Mouse (Mus musculus): ENCODE data around the gene Jup.

Gene Jup

GRCm38 (mm10) chr11:100408076-100408834 is 10.7 kb upstream of the Jup start:
- peak in 1 of 2 experiments; percentile 57 for DNase-seq (ENCODE audit: low spot score in 2 of 2)

- no peak for DNase-seq (ENCODE audit: low spot score in 2 of 2)
Measured at GRCm38 (mm10) chr11:100406995-100407705, 9.6 kb upstream of the Jup start.

DNA sequence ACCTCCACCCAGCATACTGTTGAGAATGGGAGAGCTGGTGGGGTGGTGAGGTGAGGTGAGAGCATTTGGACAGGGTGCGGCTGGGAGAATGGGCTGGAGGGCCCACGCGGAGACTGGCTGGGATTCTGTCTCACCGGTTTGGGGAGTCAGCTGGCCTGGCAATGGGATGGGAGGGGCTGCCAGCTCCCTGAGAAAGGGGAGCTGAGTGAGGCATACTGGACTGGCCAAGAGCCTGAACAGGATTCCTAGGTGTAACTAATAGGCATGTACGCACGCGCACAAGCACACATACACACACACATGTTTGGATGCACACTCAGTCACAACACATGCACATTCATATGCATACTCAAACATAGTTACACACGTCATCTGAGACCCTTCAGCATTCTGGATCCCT is 8.7 kb upstream of the Jup start:
- DNase-seq (ENCODE audit: low spot score in 2 of 2) = no peak

DNA sequence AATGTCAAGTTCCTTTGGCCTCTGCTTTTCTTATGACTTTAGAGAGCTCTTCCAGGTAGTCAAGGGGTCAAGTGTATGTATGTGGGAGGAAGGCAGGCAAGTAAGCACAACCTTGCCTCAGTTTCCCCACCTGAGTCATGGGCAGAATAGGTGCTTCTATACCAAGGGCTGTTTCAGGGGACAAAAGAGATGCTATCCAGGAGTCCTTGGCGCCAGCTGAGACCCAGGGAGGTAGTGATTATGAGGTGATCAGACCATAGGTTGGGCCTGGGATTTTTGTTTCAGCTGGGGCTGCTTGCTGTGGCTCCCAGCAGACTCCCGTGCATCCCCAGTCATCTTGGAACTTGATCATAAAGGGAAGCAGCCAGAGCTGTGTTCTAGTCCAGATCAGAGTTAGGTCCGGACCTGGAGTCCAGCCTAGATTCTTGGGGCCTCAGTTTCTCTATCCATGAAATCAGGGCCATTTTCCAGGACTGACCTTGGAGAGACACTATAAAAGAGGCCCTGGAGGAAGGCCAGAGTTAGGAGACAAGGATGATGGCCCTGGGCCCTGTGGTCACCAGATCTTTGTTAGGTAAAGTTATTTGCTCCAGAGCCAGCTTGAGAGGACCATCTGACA is 7.0 kb upstream of the Jup start:
- DNase-seq (ENCODE audit: low spot score in 2 of 2) = no peak

- no peak for DNase-seq (ENCODE audit: low spot score in 2 of 2)
Measured at GRCm38 (mm10) chr11:100403445-100404134, 6.0 kb upstream of the Jup start.

GRCm38 (mm10) chr11:100402682-100403081 is 5.1 kb upstream of the Jup start:
- no peak for DNase-seq (ENCODE audit: low spot score in 2 of 2)

DNA sequence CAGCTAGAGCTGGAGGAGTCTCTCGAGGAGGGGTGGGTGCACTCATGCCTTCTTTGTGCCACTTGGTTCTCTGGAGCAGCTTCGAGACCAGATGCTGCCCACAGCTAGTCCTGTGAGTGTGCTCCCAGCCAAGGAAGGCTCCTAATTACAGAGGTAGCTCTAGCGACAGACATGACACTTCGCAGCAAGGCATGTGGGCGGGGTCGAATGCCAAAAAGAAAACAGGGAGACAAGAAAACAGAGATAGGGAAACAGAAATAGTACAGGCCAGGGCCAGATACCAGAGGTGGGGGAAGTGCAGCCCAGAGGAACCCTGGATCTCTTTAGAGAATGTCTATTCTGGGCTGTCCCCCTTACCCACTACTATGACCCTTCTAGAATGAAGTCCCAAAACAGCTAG is 4.7 kb upstream of the Jup start:
- no peak for DNase-seq (ENCODE audit: low spot score in 2 of 2)

- DNase-seq (ENCODE audit: low spot score in 2 of 2) = no peak
Measured at GRCm38 (mm10) chr11:100400842-100401241, 3.3 kb upstream of the Jup start.

DNA sequence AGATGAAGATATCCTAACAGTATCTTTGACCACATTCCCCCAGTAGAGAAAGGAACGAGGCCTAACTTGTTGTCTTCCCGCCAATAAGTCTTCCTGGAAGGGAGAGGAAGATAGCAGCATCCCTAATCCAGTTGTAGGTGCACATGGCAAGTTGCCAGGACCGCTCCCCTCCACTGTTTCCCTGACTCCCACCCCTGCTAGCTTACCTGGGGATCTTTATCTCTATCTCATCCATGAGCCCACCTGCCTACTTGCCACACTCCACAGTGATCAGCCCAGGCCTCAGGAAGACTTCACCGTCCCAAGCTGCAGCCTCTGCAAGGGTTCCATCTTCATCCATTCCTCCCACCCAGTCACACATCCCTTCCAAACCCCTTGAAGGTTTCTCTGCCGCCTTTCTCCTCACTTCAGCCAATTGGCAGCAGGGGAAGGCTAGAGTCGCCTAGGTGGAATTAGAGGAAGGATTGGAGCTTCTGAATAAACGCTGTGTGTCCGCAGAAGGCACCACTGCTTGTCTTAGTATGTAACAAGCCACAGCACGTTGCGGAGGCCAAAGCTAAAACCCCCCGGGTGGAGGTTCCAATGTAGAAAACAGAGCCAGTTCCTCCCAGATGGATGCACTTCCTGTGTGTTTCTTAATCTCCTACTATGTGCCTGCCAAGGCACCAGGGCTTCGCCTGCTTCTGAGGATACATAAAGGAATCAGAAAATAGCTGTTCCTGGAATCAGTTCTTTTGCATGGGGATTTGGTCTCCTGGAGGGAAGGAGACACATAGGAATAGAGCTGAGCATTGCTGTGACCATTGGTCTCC is 2.4 kb upstream of the Jup start:
- DNase-seq (ENCODE audit: low spot score in 2 of 2) = no peak

DNA sequence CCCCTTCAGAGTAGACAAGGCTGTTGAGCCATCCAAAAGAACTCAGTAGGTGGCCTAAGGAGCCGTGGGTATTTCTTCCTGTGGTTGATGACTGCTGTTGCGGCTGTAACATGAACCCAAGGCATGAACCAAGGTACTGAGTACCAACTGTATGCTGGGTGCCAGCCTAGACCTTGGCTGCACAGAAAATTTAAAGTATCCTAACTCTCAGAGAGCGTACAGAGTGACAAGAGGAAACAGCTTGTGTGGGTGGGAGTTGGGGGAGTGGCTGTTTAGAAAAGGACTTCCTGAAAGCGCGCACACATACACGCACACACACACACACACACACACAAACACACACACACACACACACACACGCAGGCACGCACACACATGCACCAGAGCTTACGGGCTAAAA is 1.8 kb upstream of the Jup start:
- DNase-seq (ENCODE audit: low spot score in 2 of 2) = no peak

- DNase-seq (ENCODE audit: low spot score in 2 of 2) = no peak
Measured at GRCm38 (mm10) chr11:100398517-100398916, 954 bp upstream of the Jup start.

DNA sequence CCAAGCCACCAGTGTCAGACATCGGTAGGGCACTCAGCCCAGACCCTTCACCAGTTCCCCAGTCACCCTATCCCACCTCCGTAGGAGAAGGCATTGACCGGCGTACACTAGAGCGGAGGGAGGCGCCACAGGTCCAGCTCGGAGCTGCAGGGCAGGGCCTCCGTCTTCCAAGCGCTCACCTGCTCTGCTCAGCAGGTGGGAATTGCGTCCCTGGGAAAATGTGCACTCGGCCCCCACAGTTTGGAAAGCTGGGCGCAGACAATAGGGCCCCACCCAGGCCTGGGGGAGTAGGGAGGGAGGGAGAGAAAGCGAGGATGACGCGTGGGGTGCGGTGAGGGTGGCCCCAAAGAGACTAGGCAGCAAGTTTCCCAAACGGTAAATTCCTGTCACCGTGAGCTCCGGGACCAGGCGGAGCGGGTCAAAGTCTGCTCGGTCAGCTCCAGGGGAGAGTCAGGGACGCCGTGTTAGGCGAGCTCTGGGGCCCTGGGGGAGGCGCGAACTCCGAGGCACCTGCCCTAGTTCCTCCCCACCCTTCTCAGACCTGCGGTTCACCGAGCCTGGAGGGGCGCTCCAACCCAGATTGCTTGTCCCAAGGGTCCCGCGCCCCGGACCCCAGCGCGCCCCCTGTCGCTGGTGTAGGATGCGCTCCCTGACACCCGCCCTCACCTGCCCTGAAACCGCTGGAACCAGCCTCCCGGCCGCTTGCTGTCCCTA is 520 bp downstream of the Jup start:
- peak in 1 of 2 experiments; percentile 44 for DNase-seq (ENCODE audit: low spot score in 2 of 2)

DNA sequence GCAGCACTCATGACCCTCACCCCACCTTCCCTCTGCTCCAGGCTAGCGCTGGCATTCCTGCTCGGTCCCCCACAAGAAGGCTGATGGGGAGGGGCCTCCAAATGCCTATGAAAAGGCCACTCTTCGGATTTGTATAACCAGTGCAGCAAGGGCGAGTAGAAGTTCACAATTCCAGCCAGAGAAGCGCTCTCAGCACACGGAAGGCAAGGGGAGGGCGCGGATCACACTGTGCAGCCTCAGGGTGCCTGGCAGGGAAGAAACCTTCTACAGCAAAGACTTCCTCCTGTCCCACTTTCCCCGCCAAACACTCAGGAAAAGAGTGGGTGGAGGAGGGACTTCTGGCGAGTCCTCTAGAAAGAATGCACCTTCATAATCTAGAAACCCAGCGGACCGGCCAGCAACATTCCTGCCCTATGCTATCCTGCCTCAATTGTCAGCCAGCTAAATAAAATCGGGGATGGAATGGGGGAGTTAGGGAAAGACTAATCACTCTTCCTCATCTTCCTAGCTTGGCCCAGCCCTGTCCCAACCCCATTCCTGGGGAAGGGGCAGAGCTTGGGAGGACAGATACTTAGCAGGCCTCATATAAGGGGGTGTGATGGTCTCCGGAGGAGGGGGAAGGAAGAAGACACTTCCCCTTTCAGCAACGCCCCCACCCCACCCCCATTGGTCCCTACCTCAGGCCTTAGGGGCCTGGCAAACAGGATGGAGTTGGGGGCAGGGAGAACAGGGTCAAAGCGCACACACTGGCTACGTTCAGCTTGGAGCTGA is 1.5 kb downstream of the Jup start:
- no peak for DNase-seq (ENCODE audit: low spot score in 2 of 2)

DNA sequence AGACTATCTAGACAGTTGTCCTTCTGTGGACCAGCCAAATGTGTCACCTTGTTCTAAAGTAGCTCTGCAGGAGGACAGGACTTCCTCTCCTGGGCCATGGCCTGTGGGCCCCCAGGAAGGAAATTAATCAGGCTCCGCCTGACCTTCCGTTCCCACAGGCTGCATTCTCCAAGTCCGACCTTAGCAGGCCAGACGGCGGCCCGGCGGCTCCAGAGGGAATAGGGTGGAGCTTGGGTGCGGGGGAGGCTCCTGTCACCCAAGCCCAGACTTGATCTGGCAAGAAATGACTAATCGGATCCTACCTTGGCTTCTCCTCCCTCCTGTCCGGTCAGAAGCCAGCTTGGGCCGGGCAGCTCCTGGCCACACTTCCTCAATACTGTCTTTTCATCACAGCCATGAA is 2.4 kb downstream of the Jup start:
- DNase-seq (ENCODE audit: low spot score in 2 of 2) = no peak

DNA sequence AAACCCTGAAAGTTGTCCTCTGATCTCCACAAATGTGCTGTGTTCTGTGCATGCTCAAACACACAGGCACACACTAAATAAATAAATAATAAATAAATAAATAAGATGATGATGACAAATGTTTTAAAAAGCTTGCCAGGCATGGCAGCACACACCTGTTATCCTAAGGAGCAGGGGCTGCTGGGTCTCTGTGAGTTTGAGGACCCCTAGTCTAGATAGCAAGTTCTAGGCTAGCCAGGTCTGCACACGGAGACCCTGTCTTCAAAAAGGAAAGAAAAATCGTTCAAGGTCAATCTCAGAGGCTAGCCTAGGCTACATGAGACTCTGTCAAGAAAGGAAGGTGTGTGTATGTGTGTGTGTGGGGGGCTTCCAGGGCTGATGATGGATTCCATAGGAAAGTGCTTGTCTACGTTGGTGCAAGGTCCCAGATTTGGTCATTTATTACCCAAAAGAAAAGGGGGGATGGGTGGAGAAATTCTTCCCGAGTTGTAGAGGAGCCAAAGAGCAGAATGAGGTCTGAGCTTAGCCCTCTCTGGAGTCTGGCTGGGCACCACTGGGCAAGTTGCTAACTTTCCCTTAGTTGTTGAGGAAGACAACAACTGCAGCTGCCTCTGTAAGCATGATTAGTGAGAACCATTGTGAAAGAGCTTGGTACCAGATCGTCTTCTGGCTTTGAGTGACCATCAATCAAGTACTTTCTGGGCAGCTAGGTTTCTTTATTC is 3.0 kb downstream of the Jup start:
- no peak for DNase-seq (ENCODE audit: low spot score in 2 of 2)

DNA sequence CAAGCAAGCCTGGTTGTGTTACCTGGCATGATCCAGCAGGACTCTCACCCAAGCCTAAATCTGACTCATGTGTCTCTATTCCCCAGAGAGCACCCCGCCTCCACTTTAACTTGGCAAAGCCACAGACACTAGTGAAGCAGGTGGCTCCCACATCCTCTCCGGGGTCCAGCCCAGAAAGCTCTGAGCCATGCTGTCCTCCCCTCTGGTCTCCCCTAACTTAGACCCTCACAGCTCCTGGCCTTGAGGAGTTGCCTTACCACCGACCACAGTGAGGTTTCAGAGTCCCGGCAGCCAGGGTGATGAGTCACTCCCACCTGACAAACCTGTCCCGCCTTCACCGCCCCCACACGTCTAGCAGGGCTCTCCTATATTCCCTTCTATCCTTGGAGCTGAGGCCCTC is 3.8 kb downstream of the Jup start:
- DNase-seq (ENCODE audit: low spot score in 2 of 2) = no peak

DNA sequence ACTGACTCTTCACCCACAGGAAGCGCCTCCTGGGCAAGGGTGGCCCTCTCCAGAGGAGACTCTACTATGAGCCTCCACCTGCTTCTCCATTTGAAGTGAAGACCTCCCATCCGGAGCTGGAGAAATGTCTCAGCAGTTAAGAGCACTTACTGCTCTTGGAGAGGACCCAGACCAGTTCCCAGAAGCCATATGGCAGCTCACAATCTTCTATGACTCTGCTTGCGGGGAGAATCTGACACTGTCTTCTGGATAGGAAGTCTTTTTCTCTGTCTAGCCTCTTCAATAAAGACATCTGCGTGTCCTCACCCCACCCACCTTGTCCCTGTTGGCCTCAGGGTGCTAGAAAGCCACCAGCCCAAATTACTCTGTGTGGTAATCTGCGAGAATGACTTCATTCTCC is 4.6 kb downstream of the Jup start:
- DNase-seq (ENCODE audit: low spot score in 2 of 2) = no peak

DNA sequence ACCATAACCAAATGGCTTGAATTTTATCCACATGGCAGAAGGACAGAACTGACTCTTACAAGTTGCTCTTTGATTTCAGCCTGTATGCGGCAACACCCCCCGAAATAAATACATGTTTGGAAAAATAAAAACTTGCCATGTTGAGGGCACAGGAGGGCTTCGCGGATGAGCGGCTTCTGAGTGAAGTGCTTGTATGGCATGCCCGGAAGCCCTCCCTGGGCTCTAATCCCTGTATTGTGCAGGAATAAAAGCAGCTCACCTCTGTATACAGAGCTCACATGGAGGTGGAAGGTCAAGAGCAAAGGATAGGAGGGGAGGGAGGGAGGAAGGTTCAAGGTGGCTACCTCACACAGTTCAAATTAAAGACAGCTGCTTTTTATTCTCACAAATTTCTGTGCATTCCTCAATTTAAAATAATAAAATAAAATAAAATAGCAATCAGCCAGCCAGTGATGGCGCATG is 5.6 kb downstream of the Jup start:
- no peak for DNase-seq (ENCODE audit: low spot score in 2 of 2)

All from frontal cortex, postnatal 10 days (tissue).